Mouse (Mus musculus): ENCODE results near the gene Slit1.

The Slit1 gene

GRCm38 (mm10) chr19:41724831-41725470 is 18.5 kb downstream of the Slit1 start:
- no peak for DNase-seq (ENCODE audit: low spot score in 2 of 2)

- DNase-seq (ENCODE audit: low spot score in 2 of 2), result no peak
These were observed 20.1 kb downstream of the Slit1 start for GRCm38 (mm10) chr19:41723337-41723736.

- no peak for DNase-seq (ENCODE audit: low spot score in 2 of 2)
These were observed 24.0 kb downstream of the Slit1 start for GRCm38 (mm10) chr19:41719436-41719835.

- DNase-seq (ENCODE audit: low spot score in 2 of 2), result no peak
These were observed 26.9 kb downstream of the Slit1 start for GRCm38 (mm10) chr19:41716233-41717218.

GRCm38 (mm10) chr19:41714431-41714917 is 29.0 kb downstream of the Slit1 start:
- DNase-seq (ENCODE audit: low spot score in 2 of 2), result no peak

GRCm38 (mm10) chr19:41712829-41713228 is 30.6 kb downstream of the Slit1 start:
- DNase-seq (ENCODE audit: low spot score in 2 of 2), result no peak

- no peak for DNase-seq (ENCODE audit: low spot score in 2 of 2)
These were observed 31.8 kb downstream of the Slit1 start for GRCm38 (mm10) chr19:41711665-41712064.

GRCm38 (mm10) chr19:41709497-41710165 is 33.8 kb downstream of the Slit1 start:
- DNase-seq (ENCODE audit: low spot score in 2 of 2), result no peak

- DNase-seq (ENCODE audit: low spot score in 2 of 2), result no peak
These were observed 35.6 kb downstream of the Slit1 start for GRCm38 (mm10) chr19:41707850-41708249.

GRCm38 (mm10) chr19:41706094-41706828 is 37.2 kb downstream of the Slit1 start:
- DNase-seq (ENCODE audit: low spot score in 2 of 2), result no peak

GRCm38 (mm10) chr19:41705416-41705815 is 38.0 kb downstream of the Slit1 start:
- no peak for DNase-seq (ENCODE audit: low spot score in 2 of 2)

- DNase-seq (ENCODE audit: low spot score in 2 of 2), result no peak
These were observed 40.8 kb downstream of the Slit1 start for GRCm38 (mm10) chr19:41702638-41703037.

GRCm38 (mm10) chr19:41698857-41699424 is 44.5 kb downstream of the Slit1 start:
- DNase-seq (ENCODE audit: low spot score in 2 of 2), result no peak

GRCm38 (mm10) chr19:41697807-41698515 is 45.5 kb downstream of the Slit1 start:
- no peak for DNase-seq (ENCODE audit: low spot score in 2 of 2)

GRCm38 (mm10) chr19:41697111-41697806 is 46.2 kb downstream of the Slit1 start:
- DNase-seq (ENCODE audit: low spot score in 2 of 2), result no peak

GRCm38 (mm10) chr19:41696443-41696842 is 47.0 kb downstream of the Slit1 start:
- DNase-seq (ENCODE audit: low spot score in 2 of 2), result no peak

- DNase-seq (ENCODE audit: low spot score in 2 of 2), result no peak
These were observed 48.4 kb downstream of the Slit1 start for GRCm38 (mm10) chr19:41695046-41695445.

- DNase-seq (ENCODE audit: low spot score in 2 of 2), result no peak
These were observed 48.9 kb downstream of the Slit1 start for GRCm38 (mm10) chr19:41694610-41695009.

- DNase-seq (ENCODE audit: low spot score in 2 of 2), result no peak
These were observed 49.7 kb downstream of the Slit1 start for GRCm38 (mm10) chr19:41693727-41694126.

- DNase-seq (ENCODE audit: low spot score in 2 of 2), result no peak
These were observed 53.4 kb downstream of the Slit1 start for GRCm38 (mm10) chr19:41690064-41690463.
